Mouse (Mus musculus) forebrain, embryonic 10.5 days (tissue): ENCODE measurements around the gene Prkcq. TPM values are rescaled to one million over a fixed set of nuclear protein-coding genes. Genes with fewer than 3 reads are reported as not detected.

Experiments used
- DNase-seq: peaks from one replicate; pipeline ENCODE4 v3.0.0-alpha.2; 2017; ENCODE audit warnings: low spot score; ENCODE audit errors: extremely low spot score
- H3K27ac ChIP-seq: fragments of 300-500 bp; sonication (generic); 2 replicates; pipeline ENCODE4 v1.5.1; 2016; ENCODE audit warnings: mild to moderate bottlenecking
- H3K27me3 ChIP-seq: fragments of 300-500 bp; sonication (generic); 2 replicates; pipeline ENCODE4 v1.6.1; 2016; ENCODE audit warnings: mild to moderate bottlenecking; ENCODE audit not compliant: poor library complexity, severe bottlenecking
- H3K36me3 ChIP-seq: fragments of 300-500 bp; sonication (generic); replicated peaks from 2 replicates; pipeline ENCODE4 v1.6.1; 2016; ENCODE audit warnings: mild to moderate bottlenecking, moderate library complexity
- H3K4me1 ChIP-seq: fragments of 300-500 bp; sonication (generic); 2 replicates; pipeline ENCODE4 v1.6.1; 2016
- H3K4me3 ChIP-seq: fragments of 300-500 bp; sonication (generic); 2 replicates; pipeline ENCODE4 v1.5.1; 2016; ENCODE audit warnings: mild to moderate bottlenecking, moderate library complexity
- H3K9me3 ChIP-seq: fragments of 300-500 bp; sonication (generic); 2 replicates; pipeline ENCODE4 v1.6.1; 2016; ENCODE audit warnings: mild to moderate bottlenecking, moderate library complexity
- WGBS: fragments of 180-500 bp; shearing (Covaris S2); methylation state at CpG from one replicate; pipeline ENCODE4 v1.1.7; 2016; 5-methylcytosine and 5-hydroxymethylcytosine counted together
- polyA plus RNA-seq: library from polyadenylated mRNA; unstranded; fragments of >200 nt; fragmentation: Nextera tagmentation; extraction: Ambion mirVana; gene quantifications from 2 replicates; pipeline ENCODE4 v1.2.1, GENCODE M21; 2016

Gene Prkcq
- polyA plus RNA-seq, 1 experiment from 2014 or later: 1.3 TPM

DNA sequence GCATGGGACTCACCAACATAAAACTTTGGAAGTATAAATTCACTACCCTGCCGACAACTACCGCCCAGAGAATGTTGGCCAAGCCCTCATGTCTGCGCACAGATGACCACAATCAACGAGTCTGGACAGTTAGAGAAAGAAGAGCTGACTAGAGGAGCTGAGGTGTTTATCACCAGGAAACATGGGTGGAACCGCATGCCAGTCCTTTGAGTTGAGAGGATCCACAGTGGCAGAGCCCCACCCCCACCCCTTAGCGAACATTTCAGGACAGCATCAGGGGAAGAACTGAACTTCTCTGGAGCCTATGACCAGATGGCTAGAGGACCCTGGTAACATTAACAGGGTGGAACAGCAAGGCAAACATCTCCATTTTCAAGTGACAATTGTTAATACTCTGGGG is 37.4 kb downstream of the Prkcq start:
- H3K4me1 ChIP-seq: peaks cover 25% of the 10 kb centered on the region
- no peaks in the 10 kb centered on the region for H3K27me3 ChIP-seq
- no peak overlapping the region for H3K4me3 ChIP-seq
- no peak for DNase-seq
- 92% methylated on average over 6 of the region's 6 CpGs for WGBS
- no peaks in the 10 kb centered on the region for H3K36me3 ChIP-seq
- H3K9me3 ChIP-seq: no peaks in the 10 kb centered on the region
- H3K27ac ChIP-seq: no peak overlapping the region

DNA sequence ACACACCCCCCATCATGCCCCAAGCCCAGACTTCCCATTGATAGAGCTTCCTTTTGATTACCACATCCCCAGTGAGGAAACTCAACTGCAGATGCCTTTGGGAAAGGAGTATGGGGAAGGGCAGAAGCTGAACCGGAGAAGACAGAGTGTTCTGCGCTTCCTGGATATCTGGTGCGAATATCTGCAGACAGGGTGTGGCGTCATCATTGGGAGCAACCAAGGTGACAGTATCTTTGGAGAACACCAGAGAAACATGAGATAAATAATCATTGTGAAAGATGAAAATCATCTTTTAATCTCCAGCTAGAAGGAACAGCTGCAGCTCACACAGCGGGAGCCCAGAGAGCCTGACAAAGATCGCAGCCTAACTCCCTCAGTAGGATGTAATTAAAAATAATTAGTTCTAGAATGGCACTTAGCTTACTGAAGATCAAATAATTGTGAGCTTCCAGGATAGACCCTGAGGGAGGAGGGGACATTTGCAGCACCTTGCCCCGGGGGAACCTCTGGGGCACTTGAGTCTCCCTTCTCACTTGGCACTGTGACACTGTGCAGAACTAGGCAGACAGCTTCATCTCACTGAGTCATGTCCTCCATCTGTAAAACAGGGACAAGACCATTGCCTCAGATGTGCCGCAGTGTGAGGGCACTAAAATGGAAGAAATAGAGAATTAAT is 38.5 kb downstream of the Prkcq start:
- no peaks in the 10 kb centered on the region for H3K27me3 ChIP-seq
- H3K4me1 ChIP-seq: peaks cover 25% of the 10 kb centered on the region
- WGBS: 78% methylated on average over 8 of the region's 8 CpGs
- H3K4me3 ChIP-seq: no peak overlapping the region
- H3K27ac ChIP-seq: no peak overlapping the region
- no peaks in the 10 kb centered on the region for H3K9me3 ChIP-seq
- no peak for DNase-seq
- no peaks in the 10 kb centered on the region for H3K36me3 ChIP-seq

DNA sequence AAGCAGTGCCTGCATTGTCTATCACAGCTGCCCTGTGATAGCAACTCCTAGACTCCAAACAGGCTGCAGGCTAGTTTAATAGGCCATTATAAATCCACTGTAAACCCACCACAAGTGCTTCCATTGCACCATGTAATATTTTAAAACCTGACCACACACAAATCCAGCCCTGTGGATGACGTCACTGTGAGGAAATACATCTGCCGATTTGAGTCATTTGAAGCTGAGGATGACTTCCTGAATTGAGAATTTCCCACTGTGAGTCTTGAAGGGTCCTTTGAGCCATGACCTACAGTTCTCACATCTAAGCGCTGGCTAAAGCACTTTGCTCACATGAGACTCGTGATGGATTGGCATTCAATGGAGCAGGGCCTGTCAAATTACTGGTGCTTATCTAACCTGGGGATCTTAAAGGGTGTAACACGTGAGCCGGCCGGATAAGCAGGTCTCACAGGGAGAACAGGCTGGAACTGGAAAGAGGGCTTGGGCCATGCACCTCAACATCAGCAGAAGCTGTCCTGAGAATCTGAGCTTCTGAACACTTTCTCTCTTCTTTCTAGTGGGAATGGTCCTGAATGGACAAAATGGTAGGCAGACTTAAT is 40.2 kb downstream of the Prkcq start:
- H3K27me3 ChIP-seq: no peaks in the 10 kb centered on the region
- peaks cover 25% of the 10 kb centered on the region for H3K4me1 ChIP-seq
- no peak overlapping the region for H3K4me3 ChIP-seq
- H3K36me3 ChIP-seq: no peaks in the 10 kb centered on the region
- DNase-seq: no peak
- no peaks in the 10 kb centered on the region for H3K9me3 ChIP-seq
- 81% methylated on average over 7 of the region's 7 CpGs for WGBS
- H3K27ac ChIP-seq: no peak overlapping the region

DNA sequence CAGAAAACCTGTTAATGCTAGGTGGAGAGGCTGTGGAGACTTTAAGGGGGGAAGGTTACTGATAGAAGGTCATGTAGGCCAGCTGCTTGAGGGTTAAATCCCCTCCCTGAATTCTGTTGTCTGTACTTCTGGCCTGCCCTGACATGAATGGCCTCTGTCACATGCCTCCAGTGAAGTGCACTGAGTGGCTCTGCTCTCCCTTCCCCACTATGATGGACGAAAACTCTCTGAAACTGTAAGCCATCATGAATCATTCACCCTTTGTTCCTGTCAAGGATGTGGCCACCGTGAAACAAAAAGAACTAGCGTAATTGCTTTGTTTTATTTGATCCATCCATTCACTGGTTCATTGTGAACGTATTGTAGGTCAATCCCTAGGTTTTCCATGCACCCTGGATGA is 44.5 kb downstream of the Prkcq start:
- Histone ChIP-seq H3K36me3 (no peaks in the 10 kb centered on the region), H3K4me1 (peaks cover 13% of the 10 kb centered on the region), H3K27me3 (no peaks in the 10 kb centered on the region), H3K27ac (no peak overlapping the region), H3K9me3 (no peaks in the 10 kb centered on the region), H3K4me3 (no peak overlapping the region)
- 85% methylated on average over 4 of the region's 4 CpGs for WGBS
- no peak for DNase-seq

DNA sequence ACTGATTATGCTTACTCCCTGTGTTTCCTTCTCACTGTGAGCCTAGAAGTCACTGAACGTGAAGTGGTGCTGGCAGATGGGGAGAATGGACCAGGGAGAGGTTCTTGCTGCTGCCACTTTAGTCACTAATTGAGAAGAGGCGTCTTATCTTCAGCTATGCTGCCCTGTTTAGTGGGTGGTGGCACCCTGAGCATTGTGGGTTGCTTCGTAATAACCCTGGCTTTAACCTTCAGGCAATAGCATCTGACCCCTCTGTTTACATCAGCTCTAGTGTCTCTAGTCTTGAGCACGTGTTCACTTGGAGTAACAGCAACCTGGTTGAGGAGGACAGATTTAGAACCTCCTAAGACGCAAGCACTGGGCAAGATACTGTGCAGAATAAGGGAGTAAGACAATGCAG is 44.9 kb downstream of the Prkcq start:
- Histone ChIP-seq H3K4me3 (no peak overlapping the region), H3K36me3 (no peaks in the 10 kb centered on the region), H3K27ac (no peak overlapping the region), H3K27me3 (no peaks in the 10 kb centered on the region), H3K9me3 (no peaks in the 10 kb centered on the region), H3K4me1 (peaks cover 8% of the 10 kb centered on the region)
- no peak for DNase-seq
- WGBS: 81% methylated on average over 5 of the region's 5 CpGs

DNA sequence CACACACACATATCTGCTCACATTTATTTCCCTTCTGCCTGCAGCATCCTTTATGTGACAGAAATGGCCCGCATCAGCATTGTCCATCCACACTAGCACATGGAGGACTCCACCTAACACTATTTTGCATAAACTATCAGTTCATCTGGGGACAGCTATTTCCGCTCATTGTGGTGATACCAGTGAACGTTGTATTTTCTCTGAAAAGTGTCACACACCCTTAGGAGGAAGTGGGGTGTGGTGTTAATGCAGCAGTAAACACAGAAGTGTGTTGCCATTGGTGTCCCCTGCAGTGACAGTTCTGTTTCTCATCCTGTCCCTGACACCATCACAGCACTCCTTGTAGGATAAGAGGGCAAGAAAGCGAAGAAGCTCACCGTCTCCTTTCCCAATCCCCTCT is 46.2 kb downstream of the Prkcq start:
- Histone ChIP-seq H3K36me3 (no peaks in the 10 kb centered on the region), H3K27ac (no peak overlapping the region), H3K9me3 (no peaks in the 10 kb centered on the region), H3K4me3 (no peak overlapping the region), H3K27me3 (no peaks in the 10 kb centered on the region), H3K4me1 (no peaks in the 10 kb centered on the region)
- 92% methylated on average over 5 of the region's 5 CpGs for WGBS
- DNase-seq: no peak

DNA sequence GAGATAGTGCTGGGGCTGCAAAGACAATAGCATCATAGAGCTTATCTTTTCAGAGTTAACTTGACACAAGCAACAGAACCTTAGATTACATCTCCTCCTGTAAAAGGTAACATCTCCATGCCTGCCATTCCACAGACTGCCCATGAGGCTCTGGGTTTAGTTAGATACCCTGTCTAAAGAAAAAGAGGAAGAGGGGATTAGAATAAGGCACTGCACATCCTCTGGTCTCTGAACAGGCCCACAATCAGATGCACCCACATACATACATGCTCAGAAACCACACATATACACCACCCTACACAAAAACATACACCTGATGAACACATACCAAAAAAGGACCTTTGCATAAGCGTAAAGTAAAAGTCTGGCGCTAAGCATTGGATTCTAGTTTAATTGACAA is 47.4 kb downstream of the Prkcq start:
- no peaks in the 10 kb centered on the region for H3K4me1 ChIP-seq
- no peak overlapping the region for H3K4me3 ChIP-seq
- no peak overlapping the region for H3K27ac ChIP-seq
- no peaks in the 10 kb centered on the region for H3K9me3 ChIP-seq
- WGBS: 94% methylated on average over 2 of the region's 2 CpGs
- no peak for DNase-seq
- H3K27me3 ChIP-seq: no peaks in the 10 kb centered on the region
- no peaks in the 10 kb centered on the region for H3K36me3 ChIP-seq

DNA sequence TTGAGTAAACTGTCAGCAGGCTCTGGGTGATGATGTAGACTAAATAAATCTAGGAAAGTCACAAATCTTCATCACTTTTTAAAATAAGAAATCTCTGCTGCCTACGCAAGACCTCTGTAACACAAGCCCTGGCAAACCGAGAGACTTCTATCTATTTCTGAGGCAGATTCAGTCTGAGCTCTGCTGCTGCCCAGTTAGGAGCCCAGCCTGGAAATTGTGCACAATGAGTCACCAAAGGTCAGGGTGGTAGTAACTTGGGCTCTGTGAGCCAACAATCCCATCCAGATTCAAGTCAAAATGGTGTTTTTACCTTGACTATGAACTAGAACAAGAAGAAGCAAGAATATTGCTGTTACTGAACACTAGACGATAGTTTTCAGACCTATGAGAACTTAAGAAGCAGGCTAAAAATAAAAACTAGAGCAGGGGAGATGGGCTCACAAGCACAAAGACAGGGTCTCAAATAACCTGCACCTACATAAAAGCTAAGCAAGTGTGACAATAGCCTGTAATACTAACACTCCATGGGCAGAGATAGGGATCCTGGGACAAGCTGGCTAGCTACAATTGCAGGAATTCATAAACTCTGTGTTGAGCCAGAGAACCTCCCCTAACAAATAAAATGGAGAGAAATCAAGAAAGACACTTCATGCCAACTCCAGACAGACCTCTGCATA is 53.0 kb downstream of the Prkcq start:
- Histone ChIP-seq H3K36me3 (no peaks in the 10 kb centered on the region), H3K4me1 (no peaks in the 10 kb centered on the region), H3K27me3 (no peaks in the 10 kb centered on the region), H3K9me3 (no peaks in the 10 kb centered on the region), H3K27ac (no peak overlapping the region), H3K4me3 (no peak overlapping the region)
- WGBS: 88% methylated on average over 3 of the region's 3 CpGs
- no peak for DNase-seq

DNA sequence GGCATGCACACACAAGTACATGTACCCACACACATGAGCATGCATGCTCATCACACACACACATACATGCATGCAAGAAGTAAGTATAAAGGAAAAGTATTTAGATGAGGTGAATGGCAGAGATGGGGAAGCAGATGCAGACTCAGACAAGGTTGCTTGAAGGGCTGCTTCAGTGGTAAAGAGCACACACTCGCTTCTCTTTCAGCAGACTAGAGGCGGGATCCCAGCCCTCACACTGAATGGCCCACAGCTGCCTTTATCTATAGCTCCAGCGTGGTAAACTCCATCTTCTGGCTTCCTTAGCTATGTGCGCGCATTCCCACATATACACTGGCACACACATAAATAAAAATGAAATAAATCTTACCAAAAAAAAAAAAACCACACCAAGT is 53.6 kb downstream of the Prkcq start:
- H3K27ac ChIP-seq: no peak overlapping the region
- no peaks in the 10 kb centered on the region for H3K36me3 ChIP-seq
- no peak overlapping the region for H3K4me3 ChIP-seq
- no peaks in the 10 kb centered on the region for H3K9me3 ChIP-seq
- no peak for DNase-seq
- WGBS: 79% methylated on average over 5 of the region's 5 CpGs
- no peaks in the 10 kb centered on the region for H3K4me1 ChIP-seq
- H3K27me3 ChIP-seq: no peaks in the 10 kb centered on the region

DNA sequence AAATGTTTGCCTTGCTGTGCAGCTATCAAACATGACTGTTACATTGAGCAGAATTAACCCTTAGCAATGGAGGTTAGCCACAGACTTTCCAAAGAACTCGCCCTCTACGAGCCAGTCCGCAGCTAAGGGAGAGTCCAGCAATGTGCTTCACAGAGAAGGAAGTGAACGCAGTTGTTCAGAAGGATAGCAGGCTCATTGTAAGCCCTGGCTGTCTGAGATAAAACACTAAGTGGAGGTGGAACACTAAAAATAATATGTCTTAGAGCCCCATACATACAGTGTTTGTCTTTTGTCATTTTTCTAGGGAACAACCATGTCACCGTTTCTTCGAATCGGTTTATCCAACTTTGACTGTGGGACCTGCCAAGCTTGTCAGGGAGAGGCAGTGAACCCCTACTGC is 54.6 kb downstream of the Prkcq start:
- DNase-seq: no peak
- Histone ChIP-seq H3K27ac (no peak overlapping the region), H3K27me3 (no peaks in the 10 kb centered on the region), H3K4me1 (no peaks in the 10 kb centered on the region), H3K9me3 (no peaks in the 10 kb centered on the region), H3K36me3 (no peaks in the 10 kb centered on the region), H3K4me3 (no peak overlapping the region)
- WGBS: 91% methylated on average over 7 of the region's 7 CpGs

DNA sequence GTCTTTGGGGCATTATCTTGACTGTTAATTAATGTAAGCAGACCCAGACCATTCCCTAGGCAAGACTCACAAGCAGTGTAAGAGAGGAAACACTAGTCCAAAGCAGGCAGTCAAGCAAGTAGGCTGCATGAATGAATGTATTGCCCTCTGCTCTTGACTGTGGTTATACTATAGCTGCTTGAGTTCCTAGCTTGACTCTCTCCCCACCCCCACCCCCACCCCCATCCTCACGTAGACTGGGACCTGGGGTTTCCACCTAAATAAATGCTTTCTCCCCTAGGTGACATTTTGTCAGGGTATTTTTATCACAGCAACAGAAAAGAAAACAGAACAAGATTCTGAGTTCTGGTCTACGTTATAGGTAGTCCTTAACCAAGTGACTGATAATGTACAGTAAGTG is 57.2 kb downstream of the Prkcq start:
- no peak overlapping the region for H3K27ac ChIP-seq
- no peak for DNase-seq
- WGBS: 65% methylated on average over 2 of the region's 2 CpGs
- H3K9me3 ChIP-seq: no peaks in the 10 kb centered on the region
- H3K27me3 ChIP-seq: no peaks in the 10 kb centered on the region
- no peaks in the 10 kb centered on the region for H3K36me3 ChIP-seq
- H3K4me3 ChIP-seq: no peak overlapping the region
- H3K4me1 ChIP-seq: no peaks in the 10 kb centered on the region

DNA sequence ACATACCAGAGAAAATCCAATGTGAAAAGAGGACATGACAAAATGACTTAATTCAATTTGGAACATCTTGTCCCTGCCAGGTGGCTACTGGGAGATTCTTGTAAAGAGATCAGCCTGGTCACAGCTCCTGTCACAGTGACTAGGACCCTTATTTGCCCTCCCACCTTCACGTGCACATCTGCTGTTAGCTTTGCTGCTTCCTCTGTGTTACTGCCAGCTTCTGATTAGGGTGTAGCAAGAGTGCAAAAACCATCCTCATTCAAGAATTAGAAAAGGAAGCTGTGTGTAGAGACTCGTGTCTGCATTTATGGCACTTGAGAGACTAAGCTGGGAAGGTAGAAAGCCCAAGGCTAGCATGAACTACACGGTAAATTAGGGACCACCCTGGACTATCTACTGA is 59.2 kb downstream of the Prkcq start:
- Histone ChIP-seq H3K4me3 (no peak overlapping the region), H3K27ac (no peak overlapping the region), H3K9me3 (no peaks in the 10 kb centered on the region), H3K36me3 (no peaks in the 10 kb centered on the region), H3K27me3 (no peaks in the 10 kb centered on the region), H3K4me1 (no peaks in the 10 kb centered on the region)
- 85% methylated on average over 3 of the region's 3 CpGs for WGBS
- DNase-seq: no peak

DNA sequence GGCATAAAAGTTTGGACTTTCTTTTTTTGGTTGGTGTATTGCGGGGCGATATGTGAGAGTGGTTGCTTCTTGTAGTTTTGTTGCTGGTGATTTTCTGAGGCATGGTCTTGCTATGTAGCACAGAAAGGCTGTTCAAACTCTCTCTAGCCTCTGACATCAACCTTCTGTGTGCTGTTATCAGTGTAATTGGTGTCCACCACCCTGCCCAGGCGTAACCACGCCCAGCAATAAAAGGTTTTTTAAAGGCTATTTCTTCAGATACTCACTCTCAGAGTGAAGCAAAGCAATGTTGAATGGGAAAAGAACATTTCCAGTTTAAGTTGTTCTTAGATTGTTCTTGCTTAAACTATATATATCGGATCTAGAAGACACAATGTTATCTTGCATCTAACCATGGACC is 60.1 kb downstream of the Prkcq start:
- Histone ChIP-seq H3K27me3 (no peaks in the 10 kb centered on the region), H3K4me3 (no peak overlapping the region), H3K4me1 (no peaks in the 10 kb centered on the region), H3K9me3 (no peaks in the 10 kb centered on the region), H3K36me3 (no peaks in the 10 kb centered on the region), H3K27ac (no peak overlapping the region)
- DNase-seq: no peak
- 91% methylated on average over 5 of the region's 5 CpGs for WGBS
